Mouse (Mus musculus) liver (tissue): ENCODE results near the gene Mpp2.

ENCODE experiments used
- DNase-seq: peaks from one replicate; pipeline ENCODE4 v3.0.0-alpha.2; 2020; ENCODE audit warnings: mixed read lengths

Gene Mpp2

DNA sequence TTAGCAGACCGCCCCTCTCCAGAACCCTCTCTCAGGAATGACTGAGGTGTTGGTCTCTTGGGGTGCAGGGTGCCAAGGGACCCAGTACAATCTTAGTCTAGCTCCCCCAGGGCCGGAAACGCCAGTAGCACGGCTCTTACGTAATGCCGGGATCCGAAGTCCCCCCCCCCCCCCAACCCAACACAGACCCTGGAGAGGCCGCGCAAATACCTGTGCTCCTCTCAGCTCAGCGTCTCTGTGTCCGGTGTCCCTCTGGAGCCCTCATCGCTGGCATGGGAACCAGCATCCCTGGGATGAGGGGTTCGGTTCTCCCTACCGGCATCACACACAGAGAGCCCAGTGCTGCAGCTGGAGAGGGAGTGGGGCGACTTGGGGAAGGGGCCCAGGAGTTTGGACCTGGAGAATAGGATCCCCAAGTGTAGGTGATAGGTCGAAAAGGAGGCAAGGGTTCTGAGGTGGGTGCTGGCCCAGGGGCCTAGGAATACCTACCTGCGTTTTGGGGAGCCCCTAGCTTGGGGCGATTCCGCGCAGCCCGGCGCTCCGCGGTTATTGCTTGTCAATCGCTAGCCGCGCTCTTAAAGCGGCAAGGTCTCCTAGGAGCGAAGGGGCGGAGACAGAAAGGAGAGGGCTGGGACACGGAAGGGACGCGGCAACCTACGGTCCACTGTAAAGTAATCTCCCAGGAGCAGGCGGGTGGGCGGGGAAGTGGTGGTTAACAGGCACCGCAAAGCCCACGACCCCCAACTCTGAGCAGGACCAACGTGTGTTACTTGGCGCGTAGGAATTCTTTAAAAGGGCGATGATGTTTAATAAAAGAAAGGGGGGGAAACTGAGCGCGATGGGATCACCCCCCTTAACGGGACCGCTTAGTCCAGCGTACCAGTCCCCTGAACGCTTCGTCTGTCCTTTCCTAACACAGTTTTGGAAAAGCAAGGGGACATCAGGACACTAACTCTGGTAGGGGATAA lies at the start of gene Mpp2:
Gene Mpp2, minus strand, starts transcription at position 585 of the 968 bp plus-strand sequence.
- DNase-seq = peak; percentile 95

DNA sequence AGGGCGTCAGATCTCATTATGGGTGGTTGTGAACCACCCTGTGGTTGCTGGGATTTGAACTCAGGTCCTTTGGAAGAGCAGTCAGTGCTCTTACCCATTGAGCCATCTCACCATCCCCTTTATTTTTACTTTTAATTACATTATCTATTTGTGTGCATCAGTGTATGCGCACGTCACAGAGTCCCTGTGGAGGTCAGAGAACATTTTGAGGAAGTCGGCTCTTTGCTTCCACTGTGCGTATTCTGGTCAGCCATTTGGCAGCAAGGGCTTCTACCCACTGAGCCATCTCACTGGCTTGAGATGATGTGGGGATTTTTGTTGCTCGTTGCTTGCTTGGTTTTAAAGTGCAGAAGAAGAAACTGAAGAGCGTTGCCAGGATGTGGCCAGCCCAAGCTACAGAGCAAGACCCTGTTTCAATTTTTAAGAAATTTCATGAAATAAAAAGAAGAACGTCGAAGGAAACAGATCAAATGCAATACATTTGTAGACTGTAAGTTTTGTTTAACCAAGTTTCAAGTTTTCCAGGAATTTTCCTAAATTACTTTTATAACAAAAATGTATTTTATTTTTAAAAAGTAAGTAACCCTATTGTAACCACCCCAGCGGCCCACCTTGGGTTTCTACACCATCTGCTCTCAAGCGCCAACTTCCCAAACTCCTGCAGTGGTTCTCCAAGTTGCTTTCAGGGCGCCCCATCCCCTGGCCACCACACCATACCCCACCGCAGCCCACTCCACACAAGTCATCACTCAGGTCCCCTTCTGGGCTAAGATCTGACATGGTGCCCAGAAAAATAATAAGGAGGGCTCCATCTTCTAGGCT lies 49.5 kb upstream of the Mpp2 start:
- DNase-seq = no peak

DNA sequence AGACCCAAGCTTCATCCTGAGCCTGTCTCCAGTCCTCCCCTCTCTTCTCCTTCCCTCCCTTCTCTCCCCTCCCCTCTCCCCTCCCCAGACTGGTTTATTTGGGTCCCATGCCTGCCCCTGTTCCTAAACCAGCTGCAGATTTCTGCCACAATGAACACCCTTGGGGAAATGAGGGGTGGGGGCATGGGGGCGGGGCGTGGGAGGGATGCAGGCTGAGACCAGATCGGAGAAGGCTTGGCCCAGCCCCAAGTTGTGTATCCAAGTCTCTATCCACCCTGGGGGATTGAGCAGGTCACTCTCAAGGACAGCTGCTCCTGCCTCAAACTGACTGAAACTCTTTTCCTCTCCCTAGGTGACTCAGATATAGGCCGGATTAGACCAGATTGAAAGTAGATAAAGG lies 46.2 kb upstream of the Mpp2 start:
- no peak for DNase-seq

DNA sequence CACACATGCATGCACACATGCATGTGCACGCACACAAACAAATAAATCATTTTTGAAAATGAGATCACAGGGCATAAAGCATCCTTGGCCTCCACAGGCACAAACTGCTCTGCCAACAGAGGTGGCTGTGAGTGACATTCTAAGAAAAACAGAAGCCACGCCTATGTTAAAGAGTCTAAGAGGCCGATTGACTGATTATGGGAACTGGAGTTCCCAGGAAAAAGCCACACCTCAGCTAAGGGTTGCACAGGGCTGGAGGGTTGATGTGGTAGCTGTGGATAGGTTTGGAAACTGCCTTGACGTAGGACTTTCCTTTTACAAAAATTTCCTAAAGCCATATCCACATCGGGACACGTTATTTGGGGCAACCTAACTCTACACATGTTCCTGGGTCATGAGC lies 29.1 kb upstream of the Mpp2 start:
- DNase-seq = peak; percentile 53

DNA sequence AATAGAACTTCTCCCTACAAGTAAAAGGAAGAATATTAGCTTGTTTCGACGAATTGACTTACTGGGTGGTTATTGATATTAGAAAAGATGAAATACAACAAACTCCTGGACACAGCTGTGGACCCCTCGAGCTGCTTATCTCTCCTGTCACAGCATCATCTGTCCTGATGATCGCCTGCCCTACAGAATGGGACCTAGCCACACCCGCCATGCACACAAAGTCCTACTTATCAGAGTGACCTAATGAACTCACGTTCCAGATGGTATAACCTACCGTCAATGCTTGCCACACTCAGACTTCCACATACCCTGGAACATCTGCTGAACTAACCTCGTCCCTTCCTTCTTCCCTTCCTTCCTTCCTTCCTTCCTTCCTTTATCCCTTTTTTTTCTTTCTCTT lies 27.9 kb upstream of the Mpp2 start:
- peak; percentile 52 for DNase-seq

DNA sequence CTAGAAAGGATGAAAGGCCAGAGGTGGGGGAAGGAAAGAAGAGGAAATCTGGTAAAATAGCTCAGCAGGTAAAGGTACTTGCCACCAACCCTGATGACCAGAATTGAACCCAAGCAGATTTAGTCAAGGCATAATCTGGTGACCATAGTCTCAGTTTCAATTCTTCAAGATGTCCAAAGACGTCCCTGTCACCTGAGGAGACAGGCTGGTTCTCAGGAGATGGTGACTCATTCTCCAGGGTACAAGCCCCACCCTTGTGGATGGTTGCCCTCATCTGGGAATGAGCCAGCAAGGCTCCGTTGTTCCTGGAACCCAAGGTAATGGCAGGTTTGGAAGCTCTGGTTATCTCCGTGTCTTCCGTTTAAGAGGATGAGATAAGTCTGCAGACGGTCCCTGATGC lies 23.3 kb upstream of the Mpp2 start:
- no peak for DNase-seq

DNA sequence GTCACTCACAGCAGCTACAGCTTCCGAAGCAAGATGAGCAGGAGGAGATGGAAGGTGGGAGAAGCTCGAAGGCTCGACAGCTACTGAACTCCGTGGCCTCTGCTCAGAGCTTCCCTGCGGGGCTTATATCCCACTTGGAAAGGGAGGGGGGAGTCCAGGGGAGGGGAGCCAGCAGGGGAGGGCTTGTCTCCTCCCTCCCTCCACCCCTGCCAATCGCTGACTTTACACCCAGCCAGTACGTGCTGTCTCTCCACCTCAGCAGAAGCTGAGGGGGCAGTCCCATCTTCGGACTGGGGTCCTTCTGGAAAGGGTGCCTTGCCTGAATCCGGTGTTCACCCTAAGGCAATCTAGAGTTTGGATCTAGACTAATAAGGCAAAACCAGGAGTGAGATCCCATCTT lies 19.4 kb upstream of the Mpp2 start, which contains the start of gene Pyy:
Gene Pyy, minus strand, starts transcription at position 101 of the 400 bp plus-strand sequence.
- DNase-seq = no peak

DNA sequence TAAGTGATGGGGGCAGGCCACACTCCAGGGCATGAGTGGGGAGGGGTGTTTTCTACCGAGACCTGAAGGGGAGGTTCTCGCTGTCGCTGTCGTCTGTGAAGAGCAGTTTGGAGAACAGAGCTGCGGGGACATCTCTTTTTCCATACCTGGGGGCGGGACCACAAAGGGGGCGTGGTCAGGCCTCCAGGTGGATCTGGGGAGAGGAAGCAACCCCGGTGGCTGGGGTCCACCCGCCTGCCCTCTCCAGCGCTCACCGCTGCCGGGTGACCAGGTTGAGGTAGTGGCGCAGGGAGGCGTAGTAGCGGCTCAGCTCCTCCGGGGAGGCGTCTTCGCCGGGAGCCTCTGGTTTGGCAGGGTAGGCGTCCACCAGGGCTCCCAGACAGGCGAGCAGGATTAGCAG lies 18.6 kb upstream of the Mpp2 start:
- no peak for DNase-seq

DNA sequence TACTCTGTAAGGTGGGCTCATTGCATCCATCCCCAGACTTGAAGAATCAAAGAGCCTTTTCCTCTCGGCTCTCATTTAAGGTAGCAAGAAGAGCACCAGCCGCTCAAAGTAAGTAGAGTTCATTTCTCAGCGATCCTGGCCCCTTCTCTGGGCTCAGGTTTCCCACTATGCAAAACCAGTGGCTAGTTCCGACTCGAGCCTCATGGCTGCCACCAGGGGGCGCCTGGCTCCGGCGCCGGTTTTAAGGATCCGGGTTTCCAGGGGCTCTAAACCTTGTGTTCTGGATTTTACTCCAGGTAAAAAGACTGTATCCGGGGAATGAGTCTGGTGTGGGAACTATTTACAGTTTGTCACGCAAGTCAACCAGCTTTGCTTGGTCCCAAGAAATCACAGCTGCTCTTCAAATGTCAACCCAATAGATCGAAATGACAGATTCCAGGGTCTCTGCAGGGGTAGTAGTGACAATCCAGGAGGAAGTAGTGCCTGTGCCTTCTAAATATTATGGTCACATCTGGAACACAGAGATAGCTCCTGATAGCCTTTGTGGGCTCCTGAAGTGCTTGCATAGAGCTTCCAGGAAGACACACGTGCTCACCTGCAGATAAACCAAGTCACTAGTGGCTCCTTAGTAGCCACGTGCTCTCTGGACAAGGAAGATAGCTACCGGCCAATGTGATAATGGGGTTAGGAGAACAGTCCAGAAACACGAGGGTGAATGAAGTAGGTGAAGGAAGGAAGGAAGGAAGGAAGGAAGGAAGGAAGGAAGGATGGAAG lies 14.4 kb upstream of the Mpp2 start:
- peak; percentile 80 for DNase-seq

DNA sequence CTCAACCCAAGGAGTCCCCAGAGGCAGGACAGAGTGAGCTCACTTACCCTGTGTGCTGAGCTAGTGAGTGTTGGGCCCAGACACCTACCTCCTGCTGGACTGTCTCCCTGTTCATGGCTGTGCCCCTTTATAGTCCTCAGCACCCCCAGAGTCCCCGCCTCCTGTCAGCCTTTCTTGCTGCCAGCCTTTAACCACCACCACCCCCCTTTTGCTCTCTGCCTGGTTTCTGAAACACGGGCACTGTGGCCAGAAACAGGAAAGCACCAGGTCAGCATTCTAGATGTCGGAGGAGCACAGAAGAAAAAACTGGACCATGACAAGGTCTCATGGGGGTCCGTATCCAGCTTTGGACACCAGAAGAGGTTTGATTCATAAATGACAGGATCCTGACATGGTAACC lies 12.9 kb upstream of the Mpp2 start, which contains the start of gene Ppy:
Gene Ppy, minus strand, starts transcription at position 101 of the 400 bp plus-strand sequence.
- no peak for DNase-seq

DNA sequence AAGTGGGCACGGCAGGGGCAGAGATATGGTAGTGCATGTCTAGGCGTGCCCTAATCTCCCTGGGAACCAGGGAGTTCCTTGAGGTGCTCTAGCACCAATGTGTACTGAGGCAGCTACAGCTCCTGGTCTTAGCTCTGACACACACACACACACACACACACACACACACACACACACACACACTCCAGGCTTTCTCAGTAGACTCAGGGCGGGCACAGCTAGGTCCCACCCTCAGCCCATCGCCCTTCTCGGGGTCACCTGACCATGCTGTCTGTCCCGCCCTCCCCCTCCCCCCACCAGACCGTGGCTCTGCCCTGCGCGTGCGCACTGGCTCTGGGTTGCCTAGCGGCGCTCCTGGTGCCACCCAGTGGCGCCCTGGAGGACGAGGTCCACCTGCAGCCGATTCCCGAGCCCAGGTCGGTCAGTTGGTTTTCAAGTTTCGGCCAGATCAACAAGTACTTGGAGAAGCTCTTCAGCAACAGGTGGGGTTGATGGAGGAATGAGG lies 8.6 kb upstream of the Mpp2 start:
- peak; percentile 96 for DNase-seq

DNA sequence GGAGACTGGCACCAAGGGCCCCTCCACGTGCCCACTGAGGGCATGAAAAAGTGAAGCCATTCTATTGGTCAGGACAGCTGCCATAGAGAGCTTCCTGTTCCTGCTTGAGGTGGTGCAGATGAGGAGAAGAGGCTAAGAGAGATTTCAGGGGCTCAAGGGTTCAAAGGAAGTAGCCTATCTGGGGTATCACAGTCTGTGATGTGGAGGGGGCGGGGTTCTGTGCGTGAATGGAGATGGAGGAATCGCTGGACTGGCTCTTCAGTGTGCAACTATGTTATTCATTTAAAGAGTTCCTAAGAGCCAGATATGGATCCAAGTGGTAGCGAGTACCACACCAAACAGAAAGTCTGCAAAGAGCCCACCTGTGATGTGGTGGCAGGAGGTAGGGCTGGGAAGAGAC lies 8.1 kb upstream of the Mpp2 start:
- peak; percentile 55 for DNase-seq

DNA sequence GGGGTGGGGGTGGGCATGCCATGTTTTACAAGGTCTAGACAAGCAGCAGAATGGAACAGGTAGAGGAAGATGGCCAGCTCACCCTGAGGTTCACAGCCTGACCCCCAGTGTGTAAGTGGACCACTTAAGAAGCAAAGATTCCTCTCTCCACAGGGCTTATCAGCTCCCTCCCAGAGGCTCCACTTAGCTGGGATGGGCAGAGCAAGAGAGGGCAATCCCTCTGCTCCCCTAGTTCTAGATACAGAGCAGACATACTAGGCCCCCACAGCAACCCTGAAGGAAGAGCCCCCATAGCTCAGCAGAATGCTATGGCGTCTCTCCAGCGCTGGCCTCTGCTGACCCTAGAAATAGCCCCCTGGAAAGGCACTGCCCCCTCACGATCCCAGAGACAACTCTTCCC lies 7.4 kb upstream of the Mpp2 start:
- DNase-seq = peak; percentile 41

DNA sequence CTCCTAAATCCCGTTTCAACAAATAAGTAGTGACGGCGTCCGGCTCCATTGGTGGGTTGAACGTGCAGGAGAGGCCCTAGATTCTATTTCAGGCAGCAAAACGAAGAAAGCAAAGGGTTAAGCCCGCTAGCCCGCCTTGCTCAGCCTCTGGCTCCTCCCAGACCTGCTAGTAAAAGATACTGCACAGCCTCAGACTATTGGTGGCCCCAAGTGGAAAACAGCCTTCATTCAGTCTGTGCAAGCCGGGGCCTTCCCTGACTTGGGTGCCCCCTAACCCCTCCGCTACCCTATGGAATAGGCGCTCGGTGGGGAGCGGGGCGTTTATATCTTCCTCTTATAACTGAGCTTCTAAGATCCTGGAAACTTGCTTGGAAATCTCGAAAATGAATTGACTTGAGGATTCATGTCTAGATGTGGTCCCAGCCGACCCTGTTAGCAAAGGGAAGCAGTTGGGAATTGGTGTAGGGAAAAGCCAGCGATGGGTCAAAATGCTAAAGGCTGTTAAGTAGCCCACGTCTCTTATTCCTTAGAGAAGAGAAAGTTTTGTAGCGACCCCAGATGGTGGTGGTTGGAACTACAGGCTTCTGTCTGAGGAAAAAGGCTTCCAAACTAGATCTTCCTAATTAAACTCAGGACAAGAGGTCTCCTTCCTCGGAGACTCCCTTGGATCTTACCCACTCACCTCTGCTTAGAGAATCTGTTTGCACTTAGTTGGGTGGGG lies 933 bp upstream of the Mpp2 start:
- peak; percentile 91 for DNase-seq

DNA sequence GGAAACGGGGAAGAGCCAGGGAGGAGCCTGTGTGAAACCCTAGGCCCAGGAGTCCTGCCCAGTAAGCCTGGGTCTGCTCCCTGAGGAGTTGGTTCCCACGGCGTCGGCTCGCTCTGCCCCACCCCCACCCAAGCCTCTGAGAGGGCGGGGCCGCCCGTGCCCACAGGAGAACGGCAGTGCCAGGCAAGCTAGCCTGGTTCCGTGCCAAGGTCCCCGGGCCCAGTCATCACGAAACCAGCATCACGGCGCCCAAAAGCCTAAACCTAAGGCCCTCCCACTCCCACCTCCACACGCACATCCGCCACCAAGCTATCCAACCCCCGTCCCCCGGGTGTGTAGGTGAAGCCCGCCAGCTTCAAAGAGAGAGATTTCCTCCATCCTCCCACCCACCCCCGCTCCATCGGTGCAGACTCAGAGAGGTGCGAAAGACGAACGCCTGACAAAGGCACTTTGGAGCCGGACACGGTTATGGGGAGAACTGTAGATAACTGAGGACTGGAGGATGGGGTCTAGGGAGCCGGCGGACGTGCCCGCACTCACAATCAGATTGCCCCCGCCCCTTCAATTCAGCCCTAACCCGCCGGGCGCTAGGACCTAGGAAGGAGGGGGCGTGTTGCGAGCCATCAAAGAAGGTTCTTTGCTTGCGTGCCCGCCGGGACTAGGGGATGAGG lies 1.1 kb downstream of the Mpp2 start:
- DNase-seq = peak; percentile 82

DNA sequence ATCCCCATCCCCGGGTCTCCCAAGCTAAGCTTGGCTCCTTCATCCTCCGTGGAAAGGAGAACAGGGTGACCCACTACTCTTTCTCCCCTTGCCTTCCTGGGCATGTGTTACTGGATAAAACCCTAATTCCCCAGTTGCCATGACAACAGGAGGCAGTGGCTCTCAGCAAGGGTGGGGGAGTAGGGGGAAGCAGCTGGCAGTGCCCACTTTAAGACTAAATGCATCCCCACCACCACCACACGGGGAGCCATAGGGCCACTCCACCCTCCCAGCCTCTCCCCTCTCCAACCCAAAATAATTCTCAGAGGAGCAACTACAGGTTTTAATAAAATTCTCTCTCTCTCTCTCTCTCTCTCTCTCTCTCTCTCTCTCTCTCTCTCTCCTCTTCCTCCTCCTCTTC lies 2.0 kb downstream of the Mpp2 start:
- no peak for DNase-seq

DNA sequence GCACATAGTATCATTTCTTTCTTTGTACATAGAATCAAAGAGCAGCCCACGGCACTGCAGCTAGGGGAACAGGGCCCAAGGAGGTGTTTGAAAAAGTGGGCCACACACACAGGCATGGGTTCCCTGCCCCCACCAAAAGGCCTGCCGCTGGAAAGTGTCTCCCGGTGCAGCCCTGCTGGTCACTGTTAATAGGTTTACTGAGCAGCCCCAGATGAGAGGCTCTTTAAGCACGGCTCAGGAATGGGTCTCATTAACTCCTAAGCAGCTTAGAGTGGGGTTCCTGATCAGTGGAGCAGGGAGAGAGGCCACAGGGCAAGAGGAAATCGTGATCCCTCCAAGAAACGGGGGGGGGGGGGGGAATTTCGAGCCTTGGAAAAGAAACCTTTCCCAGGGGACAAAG lies 4.2 kb downstream of the Mpp2 start:
- no peak for DNase-seq

DNA sequence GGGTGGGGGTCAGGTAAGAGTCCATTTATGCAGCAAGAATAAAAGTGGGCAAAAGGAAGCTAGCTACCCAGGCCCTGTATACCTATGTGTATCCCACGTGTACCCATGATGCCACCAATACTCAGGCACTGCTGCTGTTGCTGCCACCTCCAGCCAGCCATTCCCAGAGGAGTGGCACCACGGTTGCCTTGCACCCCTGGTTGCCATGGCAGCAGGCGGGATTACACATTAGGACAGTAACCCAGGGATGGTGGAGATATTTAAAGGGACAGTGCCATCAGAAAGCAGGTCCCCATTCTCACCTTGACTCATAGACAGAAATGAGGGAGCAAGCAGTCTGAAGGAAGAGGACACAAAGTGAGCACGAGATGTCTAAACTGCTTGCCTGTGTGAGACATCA lies 5.1 kb downstream of the Mpp2 start:
- DNase-seq = no peak

DNA sequence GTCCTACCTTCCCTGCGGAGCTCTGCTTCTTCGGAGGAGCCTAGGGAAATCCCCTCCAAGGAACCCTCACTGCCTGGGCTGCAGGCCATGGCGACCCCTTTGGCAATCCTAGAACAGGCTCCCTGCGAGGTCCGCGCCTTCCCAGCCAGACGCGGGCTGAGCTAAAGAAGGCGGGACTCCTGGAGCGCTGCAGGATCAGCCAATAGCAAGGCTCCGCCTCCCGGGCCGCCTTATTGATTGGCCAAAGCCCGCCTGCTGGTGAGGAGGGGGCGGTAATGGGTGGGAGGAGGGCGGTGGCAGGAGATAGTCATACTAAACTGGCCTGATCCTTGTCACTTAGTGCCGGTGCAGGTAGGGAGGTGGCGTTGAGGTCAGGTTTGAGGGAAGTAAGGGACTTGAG lies 6.0 kb downstream of the Mpp2 start:
- DNase-seq = peak; percentile 87

DNA sequence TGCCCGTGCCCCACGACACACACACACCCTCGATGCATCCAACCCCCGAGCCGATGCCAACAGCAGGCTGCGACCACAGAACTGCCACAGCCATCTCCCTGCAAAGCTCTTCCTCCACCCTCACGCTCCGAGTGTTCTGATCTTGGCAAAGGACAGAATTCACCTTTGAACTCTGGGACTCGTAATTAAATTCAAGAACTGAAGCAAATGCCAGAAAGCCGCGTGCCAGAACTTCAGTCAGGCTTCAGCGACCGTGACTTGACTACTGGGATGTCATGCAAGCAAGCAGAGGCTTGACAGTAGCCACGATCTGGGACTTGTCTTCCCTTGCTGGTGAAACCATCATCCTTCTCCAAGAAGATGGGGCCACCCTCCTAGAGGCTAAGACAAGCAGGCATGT lies 14.6 kb downstream of the Mpp2 start:
- no peak for DNase-seq

DNA sequence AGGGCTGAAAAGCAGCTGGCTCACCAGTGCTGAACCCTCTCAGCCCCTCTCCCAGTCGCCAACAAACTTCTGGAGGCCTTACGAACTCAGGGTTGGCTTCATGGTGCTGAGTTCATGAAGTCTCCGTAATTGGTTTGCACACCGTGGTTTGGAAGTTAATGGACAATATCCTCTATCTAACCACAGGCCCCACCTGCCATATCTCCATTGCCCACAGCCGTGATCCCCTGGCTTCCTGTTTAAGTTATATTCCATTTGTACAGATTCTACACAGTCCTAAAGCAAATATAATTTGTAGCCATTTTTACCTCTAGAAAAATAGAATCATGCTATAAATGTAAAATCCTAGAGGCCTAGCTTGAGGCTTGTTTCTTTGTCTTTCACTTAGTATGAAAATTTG lies 15.6 kb downstream of the Mpp2 start:
- DNase-seq = no peak
